Mouse (Mus musculus) megakaryocyte, embryonic 14.5 days (primary cell): Measurements from ENCODE around the gene Rlf. TPM values are rescaled to one million over a fixed set of nuclear protein-coding genes. Genes with fewer than 3 reads are reported as not detected.
"Not testable (repeated sequence)": the region's sequence is repeated elsewhere in the genome, so short reads cannot be mapped to it uniquely, and the experiment has no call there.

Source experiments
- H3K27me3 ChIP-seq: replicated peaks from 2 replicates; pipeline ENCODE3; 2012; ENCODE audit warnings: inconsistent platforms
- H3K36me3 ChIP-seq: replicated peaks from 2 replicates; pipeline ENCODE3; 2012; ENCODE audit warnings: low read length, inconsistent platforms, mixed read lengths
- H3K4me1 ChIP-seq: 2 replicates; pipeline ENCODE4 v1.6.1; 2012; ENCODE audit warnings: inconsistent platforms
- H3K4me3 ChIP-seq: replicated peaks from 2 replicates; pipeline ENCODE3; 2012; ENCODE audit warnings: moderate library complexity, mild to moderate bottlenecking, inconsistent platforms
- H3K9me3 ChIP-seq: 2 replicates; pipeline ENCODE4 v1.6.1; 2012; ENCODE audit warnings: inconsistent platforms
- FLI1 ChIP-seq: IDR thresholded peaks from 2 replicates; pipeline ENCODE4 v1.6.1; 2012; ENCODE audit warnings: low read length, inconsistent platforms, mixed read lengths
- GATA1 ChIP-seq: IDR thresholded peaks from 3 replicates; pipeline ENCODE4 v1.6.1; 2012; ENCODE audit warnings: mixed read lengths, low read length, inconsistent platforms, borderline replicate concordance
- polyA plus RNA-seq: library from polyadenylated mRNA; stranded (reverse); fragments of >175 nt; gene quantifications from 2 replicates; pipeline ENCODE4 v1.2.3, GENCODE M21; 2012; ENCODE audit warnings: low replicate concordance; ENCODE audit not compliant: insufficient read depth

Gene Rlf
- polyA plus RNA-seq, 1 experiment = 0.93 TPM

- TF ChIP-seq GATA1 (no peak), FLI1 (no peak)
- H3K9me3 ChIP-seq = peaks cover 6% of the 10 kb centered on the region; the same call in 1 of the 2 replicates
- H3K4me1 ChIP-seq = no peaks in the 10 kb centered on the region
- no peak overlapping the region for H3K4me3 ChIP-seq
- H3K27me3 ChIP-seq = no peaks in the 10 kb centered on the region
- H3K36me3 ChIP-seq = peaks cover 85% of the 10 kb centered on the region
Observed at GRCm38 (mm10) chr4:121167656-121168055, 47.2 kb downstream of the Rlf start.

GRCm38 (mm10) chr4:121166697-121167096 lies 48.2 kb downstream of the Rlf start:
- not testable (repeated sequence) for H3K4me1 ChIP-seq, H3K27me3 ChIP-seq, H3K9me3 ChIP-seq, H3K4me3 ChIP-seq
- peaks cover 94% of the 10 kb centered on the region for H3K36me3 ChIP-seq

GRCm38 (mm10) chr4:121163501-121164030 lies 51.3 kb downstream of the Rlf start:
- no peaks in the 10 kb centered on the region for H3K27me3 ChIP-seq
- no peaks in the 10 kb centered on the region for H3K9me3 ChIP-seq
- H3K4me3 ChIP-seq = no peak overlapping the region
- H3K4me1 ChIP-seq = no peaks in the 10 kb centered on the region; the same call in 1 of the 2 replicates
- TF ChIP-seq FLI1 = no peak
- no peak for TF ChIP-seq GATA1
- peaks cover 91% of the 10 kb centered on the region for H3K36me3 ChIP-seq

GRCm38 (mm10) chr4:121109126-121109525 lies 105.8 kb downstream of the Rlf start, which contains the start of gene Tmco2:
Gene Tmco2 (minus strand): TSS chr4:121109226.
- Histone ChIP-seq H3K9me3 (peaks cover 5% of the 10 kb centered on the region), H3K4me1 (peaks cover 7% of the 10 kb centered on the region), H3K4me3 (no peak within 1 kb of the TSS), H3K36me3 (no peaks in the 10 kb centered on the region), H3K27me3 (peaks cover 2% of the 10 kb centered on the region)
- TF ChIP-seq GATA1 (no peak), FLI1 (no peak)

GRCm38 (mm10) chr4:121103304-121103703 lies 111.6 kb downstream of the Rlf start:
- H3K9me3 ChIP-seq = peaks cover 5% of the 10 kb centered on the region
- TF ChIP-seq GATA1 (no peak), FLI1 (no peak)
- no peak overlapping the region for H3K4me3 ChIP-seq
- no peaks in the 10 kb centered on the region for H3K27me3 ChIP-seq
- no peaks in the 10 kb centered on the region for H3K36me3 ChIP-seq
- no peaks in the 10 kb centered on the region for H3K4me1 ChIP-seq

GRCm38 (mm10) chr4:121097650-121098378 lies 117.1 kb downstream of the Rlf start, which contains the start of gene Zmpste24:
Gene Zmpste24 (minus strand): TSS chr4:121098241.
- no peaks in the 10 kb centered on the region for H3K27me3 ChIP-seq
- peak within 1 kb of the TSS; percentile 94 for H3K4me3 ChIP-seq
- TF ChIP-seq FLI1 = no peak
- H3K36me3 ChIP-seq = peaks cover 28% of the 10 kb centered on the region
- H3K4me1 ChIP-seq = peaks cover 7% of the 10 kb centered on the region
- peaks cover 6% of the 10 kb centered on the region; the same call in 1 of the 2 replicates for H3K9me3 ChIP-seq

Other genes starting within 250 kb of the Rlf start
- 28.0 and 35.0 TPM in 2 replicates for gene Smap2, start 197.8 kb downstream of the Rlf start, polyA plus RNA-seq
- 0.03 TPM in 1 of 2 replicates, not detected in the other for gene Col9a2, start 175.7 kb downstream of the Rlf start, polyA plus RNA-seq
- gene Zmpste24, start 116.8 kb downstream of the Rlf start, polyA plus RNA-seq = 2.6 TPM in 1 of 2 replicates, not detected in the other
- gene Tmco2, start 105.9 kb downstream of the Rlf start, polyA plus RNA-seq = not detected in 2 replicates
- gene Gm12888, start 109.8 kb upstream of the Rlf start, polyA plus RNA-seq = not detected in 2 replicates
- not detected in 2 replicates for gene Gm12886, start 208.0 kb upstream of the Rlf start, polyA plus RNA-seq